Mouse (Mus musculus) small intestine, adult 2 months (tissue): ENCODE data around the gene Fbln1. TPM values are rescaled to one million over a fixed set of nuclear protein-coding genes. Genes with fewer than 3 reads are reported as not detected.
A peak's percentile ranks its signal among the peaks of the same experiment; 100 is the strongest.

Experiments used
- H3K27ac ChIP-seq: fragments of 200-500 bp; 2 replicates; pipeline ENCODE4 v1.5.1; 2012; ENCODE audit warnings: low read depth, low read length, control low read depth, inconsistent platforms; ENCODE audit not compliant: insufficient read depth
- H3K27me3 ChIP-seq: fragments of 200-500 bp; 2 replicates; pipeline ENCODE4 v1.6.1; 2012; ENCODE audit warnings: mild to moderate bottlenecking, moderate library complexity, low read length, inconsistent platforms; ENCODE audit not compliant: control insufficient read depth, insufficient read depth
- H3K36me3 ChIP-seq: fragments of 200-500 bp; 2 replicates; pipeline ENCODE4 v1.6.1; 2012; ENCODE audit warnings: mild to moderate bottlenecking, low read length, control low read depth, inconsistent platforms; ENCODE audit not compliant: control insufficient read depth, insufficient read depth
- H3K4me1 ChIP-seq: fragments of 200-500 bp; 2 replicates; pipeline ENCODE4 v1.6.1; 2012; ENCODE audit warnings: low read length, inconsistent platforms, mixed read lengths; ENCODE audit not compliant: control insufficient read depth, insufficient read depth, insufficient read length
- H3K4me3 ChIP-seq: fragments of 200-500 bp; 2 replicates; pipeline ENCODE4 v1.5.1; 2012; ENCODE audit warnings: low read depth, mild to moderate bottlenecking, control low read depth, inconsistent platforms, low read length, moderate library complexity
- CTCF ChIP-seq: fragments of 200-500 bp; IDR thresholded peaks from 2 replicates; pipeline ENCODE4 v1.5.1; 2012; ENCODE audit warnings: low read depth, mild to moderate bottlenecking, control low read depth, inconsistent platforms, low read length, moderate library complexity, mixed read lengths; ENCODE audit not compliant: insufficient replicate concordance, insufficient read length; ENCODE audit errors: extremely low read depth
- POLR2A ChIP-seq: fragments of 200-500 bp; IDR thresholded peaks from 2 replicates; pipeline ENCODE4 v1.6.1; 2012; ENCODE audit warnings: low read depth, mild to moderate bottlenecking, control low read depth, inconsistent platforms, low read length, moderate library complexity
- whole genome bisulfite sequencing: fragments of 180-500 bp; shearing (Covaris S2); methylation state at CpG from one replicate; pipeline ENCODE4 v1.1.7; 2018; 5-methylcytosine and 5-hydroxymethylcytosine counted together
- polyA plus RNA-seq: library from polyadenylated mRNA; depleted of rRNA; stranded (reverse); fragments of >200 nt; gene quantifications from 2 replicates; pipeline ENCODE4 v1.2.3, GENCODE M21; 2012

Fbln1 gene
- polyA plus RNA-seq, 1 experiment: 456 TPM

DNA sequence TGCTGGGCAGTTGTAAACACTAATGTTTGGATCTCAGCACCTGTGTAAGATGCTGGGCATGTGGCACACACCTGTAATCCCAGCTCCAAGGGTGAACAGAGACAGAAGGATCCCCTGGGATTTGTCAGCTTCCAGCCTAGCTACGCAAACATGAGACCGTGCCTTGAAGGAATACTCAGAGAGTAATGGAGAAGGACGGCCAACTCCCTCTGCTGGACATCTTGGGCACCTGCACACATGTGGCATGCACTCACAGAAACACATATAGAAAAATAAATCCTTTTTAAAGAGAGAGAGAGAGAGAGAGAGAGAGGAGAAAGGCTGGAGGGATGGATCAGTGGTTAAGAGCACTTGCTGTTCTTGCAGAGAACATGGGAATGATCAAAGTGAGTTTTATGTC is 88.9 kb downstream of the Fbln1 start:
- TF ChIP-seq CTCF (0 out of 2 replicates have a peak, but pooled peaks have one; percentile 27), POLR2A (no peak)
- Histone ChIP-seq H3K27ac (no peak overlapping the region), H3K27me3 (no peaks in the 10 kb centered on the region), H3K36me3 (no peaks in the 10 kb centered on the region), H3K4me3 (no peak overlapping the region), H3K4me1 (peaks cover 2% of the 10 kb centered on the region; the same call in 1 of the 2 replicates)
- 94% methylated on average over 3 of the region's 3 CpGs for WGBS

DNA sequence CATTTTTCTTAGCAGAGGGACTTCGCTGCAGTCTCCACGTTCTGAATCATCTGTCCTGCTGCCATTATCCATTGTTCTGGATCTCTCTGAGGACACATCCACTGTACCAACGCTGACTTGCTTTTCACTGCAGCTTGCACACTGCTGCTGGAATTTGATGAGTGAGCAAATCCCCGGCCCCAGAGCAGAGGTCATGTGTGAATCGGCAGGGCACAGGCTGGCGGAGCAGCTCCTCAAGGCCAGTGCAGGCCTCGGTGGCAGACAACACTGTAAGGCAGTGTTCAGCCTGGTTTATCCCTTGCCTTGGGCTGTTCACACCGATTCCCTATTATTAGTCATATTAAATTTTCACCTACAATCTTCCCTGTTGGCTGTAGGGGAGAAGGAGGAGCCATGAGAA is 89.8 kb downstream of the Fbln1 start:
- Histone ChIP-seq H3K36me3 (no peaks in the 10 kb centered on the region), H3K4me1 (peaks cover 2% of the 10 kb centered on the region; the same call in 1 of the 2 replicates), H3K27ac (no peak overlapping the region), H3K27me3 (no peaks in the 10 kb centered on the region), H3K4me3 (no peak overlapping the region)
- WGBS: 69% methylated on average over 8 of the region's 8 CpGs
- TF ChIP-seq POLR2A (no peak), CTCF (no peak)

DNA sequence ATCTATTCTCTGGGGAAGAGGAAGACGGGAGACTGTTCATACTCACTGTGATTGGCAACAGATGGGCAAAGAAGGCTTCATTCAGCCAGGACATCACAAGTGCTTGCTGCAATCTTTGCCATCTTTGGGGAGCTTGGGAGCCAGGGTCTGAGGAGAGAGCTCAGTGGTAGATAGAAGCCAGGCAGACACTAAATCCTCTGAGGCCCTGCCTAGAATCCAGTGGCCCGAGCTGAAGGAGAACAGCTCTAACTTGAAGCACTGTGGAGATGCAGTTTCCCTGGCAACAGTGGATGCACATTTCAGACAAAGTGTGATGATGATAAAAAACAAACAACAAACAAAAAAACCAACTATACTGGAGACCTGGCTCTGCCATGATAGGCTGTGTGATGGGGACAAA is 90.2 kb downstream of the Fbln1 start:
- Histone ChIP-seq H3K4me1 (peaks cover 2% of the 10 kb centered on the region; the same call in 1 of the 2 replicates), H3K27me3 (no peaks in the 10 kb centered on the region), H3K27ac (no peak overlapping the region), H3K4me3 (no peak overlapping the region), H3K36me3 (no peaks in the 10 kb centered on the region)
- no peak for TF ChIP-seq CTCF
- TF ChIP-seq POLR2A: no peak
- 81% methylated on average over 2 of the region's 2 CpGs for WGBS

DNA sequence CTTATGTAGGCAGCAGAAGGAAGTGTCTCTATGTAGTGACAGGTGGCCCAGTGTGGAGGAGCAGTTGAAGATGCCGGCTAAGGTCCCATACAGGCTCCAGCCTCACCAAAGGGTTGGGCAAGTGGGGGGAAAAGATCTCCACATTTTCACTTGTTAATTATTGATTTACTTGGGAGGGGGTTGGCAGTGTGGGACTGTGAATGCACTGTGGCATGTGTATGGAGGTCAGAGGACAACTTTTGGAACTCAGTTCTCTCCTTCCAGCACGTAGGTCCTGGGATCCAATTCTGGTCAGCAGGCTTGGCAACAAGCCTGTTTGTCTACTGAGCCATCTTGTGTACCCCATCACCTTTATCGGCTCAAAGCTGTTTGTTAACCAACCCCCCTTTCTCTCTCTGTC is 90.8 kb downstream of the Fbln1 start:
- H3K4me3 ChIP-seq: no peak overlapping the region
- peaks cover 2% of the 10 kb centered on the region; the same call in 1 of the 2 replicates for H3K4me1 ChIP-seq
- no peak for TF ChIP-seq POLR2A
- TF ChIP-seq CTCF: no peak
- H3K27me3 ChIP-seq: no peaks in the 10 kb centered on the region
- no peaks in the 10 kb centered on the region for H3K36me3 ChIP-seq
- H3K27ac ChIP-seq: no peak overlapping the region
- WGBS: 46% methylated on average over 3 of the region's 3 CpGs

DNA sequence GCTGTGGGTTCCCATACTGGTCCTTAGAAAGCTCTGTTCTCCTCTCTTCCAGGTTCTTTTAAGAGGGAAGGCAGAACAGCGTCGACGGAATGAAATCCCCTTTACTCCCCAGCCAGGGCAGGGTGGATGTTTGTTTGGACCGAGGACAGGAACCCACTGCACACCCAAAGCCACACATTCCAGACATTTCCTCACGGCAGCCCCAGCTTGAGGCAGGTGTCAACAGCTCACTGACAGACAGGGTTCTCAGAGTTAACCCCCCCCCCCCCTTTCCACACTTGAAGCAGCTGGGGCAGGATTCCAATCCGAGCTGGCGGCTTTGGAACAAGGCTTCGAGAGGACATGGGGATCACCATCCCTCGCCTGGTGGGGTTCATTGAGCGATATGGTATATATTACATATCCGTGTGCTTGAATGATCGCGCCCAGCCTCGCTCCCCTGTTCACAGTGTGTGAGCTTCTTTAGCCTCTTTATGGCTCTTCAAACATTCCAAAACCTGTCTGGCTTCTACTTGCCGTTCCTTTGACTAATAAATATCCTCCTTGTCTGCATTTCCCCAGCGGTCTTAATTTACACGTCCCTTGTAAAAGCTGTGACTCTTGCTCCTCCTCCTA is 92.5 kb downstream of the Fbln1 start:
- Histone ChIP-seq H3K36me3 (no peaks in the 10 kb centered on the region), H3K4me3 (no peak overlapping the region; the same call in 1 of the 2 replicates), H3K27ac (no peak overlapping the region), H3K27me3 (no peaks in the 10 kb centered on the region), H3K4me1 (peaks cover 2% of the 10 kb centered on the region; the same call in 1 of the 2 replicates)
- WGBS: 23% methylated on average over 17 of the region's 17 CpGs
- TF ChIP-seq CTCF (no peak), POLR2A (no peak)

DNA sequence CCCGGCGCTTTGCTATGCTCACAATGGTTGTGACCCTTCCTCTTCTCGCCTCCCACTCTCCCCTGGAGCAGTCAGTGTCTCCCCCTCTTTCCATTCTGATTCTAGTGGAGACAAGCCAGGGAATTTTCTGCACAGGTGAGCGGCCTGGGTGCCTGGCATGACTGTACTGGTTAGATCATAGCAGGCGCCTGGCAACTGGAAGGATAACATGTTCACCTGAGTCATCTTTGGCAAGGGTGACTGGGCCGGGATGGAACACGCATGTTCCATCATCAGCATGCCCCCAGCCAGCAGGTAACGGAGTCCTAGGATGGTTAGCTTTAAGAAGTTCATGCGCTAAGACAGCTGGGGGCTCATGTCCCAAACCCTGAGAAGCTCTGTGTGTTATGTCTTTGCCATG is 93.2 kb downstream of the Fbln1 start:
- H3K36me3 ChIP-seq: no peaks in the 10 kb centered on the region
- WGBS: 84% methylated on average over 9 of the region's 9 CpGs
- H3K27me3 ChIP-seq: no peaks in the 10 kb centered on the region
- H3K4me3 ChIP-seq: no peak overlapping the region
- no peak for TF ChIP-seq POLR2A
- TF ChIP-seq CTCF: no peak
- H3K27ac ChIP-seq: no peak overlapping the region
- H3K4me1 ChIP-seq: peaks cover 2% of the 10 kb centered on the region; the same call in 1 of the 2 replicates

DNA sequence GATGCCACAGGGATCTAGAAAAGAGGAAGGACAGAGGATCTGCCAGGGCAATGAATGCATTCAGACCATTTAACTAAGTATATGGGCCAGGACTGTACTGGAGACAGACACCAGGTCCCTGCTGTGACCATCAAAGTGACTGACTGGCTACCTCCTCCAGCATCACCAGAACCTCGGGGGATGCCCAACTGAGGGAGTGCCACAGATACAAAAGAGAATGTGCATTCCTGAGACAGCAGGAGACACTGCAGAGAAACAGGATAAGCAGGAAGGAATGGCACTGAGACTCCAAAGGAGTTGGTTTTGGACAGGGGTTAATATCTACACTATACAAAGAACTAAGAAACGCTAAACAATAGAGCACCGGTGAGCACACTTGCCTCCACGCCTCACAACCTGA is 97.5 kb downstream of the Fbln1 start:
- Histone ChIP-seq H3K27me3 (no peaks in the 10 kb centered on the region), H3K27ac (no peak overlapping the region), H3K4me1 (no peaks in the 10 kb centered on the region; the same call in 1 of the 2 replicates), H3K4me3 (no peak overlapping the region), H3K36me3 (no peaks in the 10 kb centered on the region)
- TF ChIP-seq CTCF: no peak
- no peak for TF ChIP-seq POLR2A
- WGBS: 86% methylated on average over 4 of the region's 4 CpGs
